Mouse (Mus musculus) forebrain, embryonic 14.5 days (tissue): ENCODE results near the gene Zfp740. TPM values are rescaled to one million over a fixed set of nuclear protein-coding genes. Genes with fewer than 3 reads are reported as not detected.

ENCODE experiments used
- ATAC-seq: fragments of 200-750 bp; cut with Nextera tagmentation; 2 replicates; pipeline ENCODE4 v1.8.0; 2017; ENCODE audit warnings: mild to moderate bottlenecking, moderate library complexity
- DNase-seq: peaks from one replicate; pipeline ENCODE4 v3.0.0-alpha.2; 2015; ENCODE audit warnings: low spot score
- H3K27ac ChIP-seq: fragments of 300-500 bp; sonication (generic); 2 replicates; pipeline ENCODE4 v1.5.1; 2014; ENCODE audit warnings: low read depth, mild to moderate bottlenecking, control low read depth, low read length, moderate library complexity
- H3K27me3 ChIP-seq: fragments of 300-500 bp; sonication (generic); replicated peaks from 2 replicates; pipeline ENCODE4 v1.6.1; 2014; ENCODE audit warnings: low read length, control low read depth, mixed read lengths; ENCODE audit not compliant: control insufficient read depth, insufficient read depth
- H3K36me3 ChIP-seq: fragments of 300-500 bp; sonication (generic); 2 replicates; pipeline ENCODE4 v1.6.1; 2014; ENCODE audit warnings: low read length, control low read depth; ENCODE audit not compliant: control insufficient read depth, insufficient read depth
- H3K4me1 ChIP-seq: fragments of 300-500 bp; sonication (generic); 2 replicates; pipeline ENCODE4 v1.6.1; 2014; ENCODE audit warnings: antibody characterized with exemption, low read length, control low read depth; ENCODE audit not compliant: control insufficient read depth, insufficient read depth
- H3K4me2 ChIP-seq: fragments of 300-500 bp; sonication (generic); 2 replicates; pipeline ENCODE4 v1.6.1; 2014; ENCODE audit warnings: mild to moderate bottlenecking, control low read depth, low read length
- H3K4me3 ChIP-seq: fragments of 300-500 bp; sonication (generic); 2 replicates; pipeline ENCODE4 v1.5.1; 2014; ENCODE audit warnings: low read depth, low read length, control low read depth
- H3K9ac ChIP-seq: fragments of 300-500 bp; sonication (generic); 2 replicates; pipeline ENCODE4 v1.6.1; 2014; ENCODE audit warnings: mild to moderate bottlenecking, low read length, control low read depth, moderate library complexity
- H3K9me3 ChIP-seq: fragments of 300-500 bp; sonication (generic); replicated peaks from 2 replicates; pipeline ENCODE4 v1.6.1; 2016; ENCODE audit warnings: low read length, control low read depth, mixed read lengths; ENCODE audit not compliant: control insufficient read depth
- WGBS: fragments of 180-500 bp; shearing (Covaris S2); extraction: QIAGEN DNeasy Blood & Tissue Kit; methylation state at CpG from one replicate; pipeline ENCODE4 v1.1.7; 2014; 5-methylcytosine and 5-hydroxymethylcytosine counted together
- polyA plus RNA-seq: library from polyadenylated mRNA; unstranded; fragments of >200 nt; fragmentation: Nextera tagmentation; extraction: Ambion mirVana; gene quantifications from 2 replicates; pipeline ENCODE4 v1.2.1, GENCODE M21; 2014

The Zfp740 gene
- polyA plus RNA-seq, 1 experiment from 2014 or later, result 52.1 TPM

GRCm38 (mm10) chr15:102188096-102188495 is 15.0 kb upstream of the Zfp740 start:
- Histone ChIP-seq H3K4me1 (no peaks in the 10 kb centered on the region), H3K4me2 (no peak overlapping the region), H3K9ac (no peak overlapping the region), H3K36me3 (peaks cover 11% of the 10 kb centered on the region), H3K27me3 (no peaks in the 10 kb centered on the region), H3K4me3 (no peak overlapping the region), H3K27ac (no peak overlapping the region), H3K9me3 (no peaks in the 10 kb centered on the region)
- DNase-seq, result no peak
- WGBS, result 90% methylated on average over 10 of the region's 10 CpGs
- no peak for ATAC-seq

DNA sequence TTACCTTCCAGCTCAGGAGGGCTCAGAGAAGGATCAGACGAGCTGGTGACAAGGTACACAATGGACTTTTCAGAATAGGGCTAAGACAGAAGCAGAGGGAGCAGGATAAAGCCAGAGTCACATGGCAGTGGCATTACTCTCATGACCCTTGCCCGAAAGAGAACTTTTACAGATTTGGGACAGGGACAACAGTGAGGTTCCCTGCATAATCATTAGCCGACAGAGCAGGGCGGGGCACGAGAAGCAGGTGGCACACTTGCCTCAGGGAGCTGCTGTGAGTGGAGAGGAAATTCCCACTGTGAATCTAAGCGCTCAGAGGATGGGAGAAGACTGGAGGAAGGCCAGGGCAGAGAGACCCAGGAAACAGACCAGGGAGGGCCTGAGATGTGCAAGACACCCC is 14.2 kb upstream of the Zfp740 start:
- no peak for ATAC-seq
- H3K4me1 ChIP-seq, result no peaks in the 10 kb centered on the region
- no peak overlapping the region for H3K4me2 ChIP-seq
- no peak for DNase-seq
- H3K27me3 ChIP-seq, result no peaks in the 10 kb centered on the region
- H3K27ac ChIP-seq, result no peak overlapping the region
- 62% methylated on average over 6 of the region's 6 CpGs for WGBS
- H3K4me3 ChIP-seq, result no peak overlapping the region
- H3K9ac ChIP-seq, result no peak overlapping the region
- no peaks in the 10 kb centered on the region for H3K9me3 ChIP-seq
- H3K36me3 ChIP-seq, result peaks cover 11% of the 10 kb centered on the region

DNA sequence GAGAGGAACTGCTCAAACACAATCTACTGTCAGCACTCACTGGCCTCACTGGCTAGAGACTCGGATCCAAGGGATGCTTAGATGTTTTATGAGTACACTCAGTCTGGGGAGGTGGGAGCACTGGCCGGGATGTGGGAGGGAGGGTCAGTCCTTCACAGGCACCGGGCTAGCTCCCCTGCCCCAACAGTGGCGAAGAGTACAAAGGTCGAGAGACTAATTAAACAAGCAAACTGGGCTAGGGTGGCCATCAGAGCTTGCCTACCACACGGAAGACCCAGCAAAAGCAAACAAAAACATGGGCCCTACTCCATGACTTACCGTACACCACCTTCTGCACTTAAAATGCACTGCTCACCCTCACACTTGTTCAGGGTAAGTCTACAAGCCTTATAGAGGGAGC is 11.3 kb upstream of the Zfp740 start:
- DNase-seq (no peak), ATAC-seq (no peak)
- WGBS, result 82% methylated on average over 7 of the region's 7 CpGs

GRCm38 (mm10) chr15:102192271-102192812 is 10.7 kb upstream of the Zfp740 start:
- Histone ChIP-seq H3K4me2 (no peak overlapping the region), H3K9me3 (no peaks in the 10 kb centered on the region), H3K36me3 (no peaks in the 10 kb centered on the region), H3K4me3 (no peak overlapping the region), H3K27me3 (no peaks in the 10 kb centered on the region), H3K9ac (no peak overlapping the region), H3K27ac (no peak overlapping the region), H3K4me1 (no peaks in the 10 kb centered on the region)
- DNase-seq, result no peak
- ATAC-seq, result no peak
- WGBS, result 89% methylated on average over 7 of the region's 7 CpGs

More for the DNA sequence above, 11.3 kb upstream of the Zfp740 start:
- no peak overlapping the region for H3K4me2 ChIP-seq
- no peaks in the 10 kb centered on the region for H3K27me3 ChIP-seq
- H3K4me3 ChIP-seq, result no peak overlapping the region
- H3K9me3 ChIP-seq, result no peaks in the 10 kb centered on the region
- H3K9ac ChIP-seq, result no peak overlapping the region
- peaks cover 5% of the 10 kb centered on the region for H3K36me3 ChIP-seq
- H3K27ac ChIP-seq, result no peak overlapping the region
- no peaks in the 10 kb centered on the region for H3K4me1 ChIP-seq

DNA sequence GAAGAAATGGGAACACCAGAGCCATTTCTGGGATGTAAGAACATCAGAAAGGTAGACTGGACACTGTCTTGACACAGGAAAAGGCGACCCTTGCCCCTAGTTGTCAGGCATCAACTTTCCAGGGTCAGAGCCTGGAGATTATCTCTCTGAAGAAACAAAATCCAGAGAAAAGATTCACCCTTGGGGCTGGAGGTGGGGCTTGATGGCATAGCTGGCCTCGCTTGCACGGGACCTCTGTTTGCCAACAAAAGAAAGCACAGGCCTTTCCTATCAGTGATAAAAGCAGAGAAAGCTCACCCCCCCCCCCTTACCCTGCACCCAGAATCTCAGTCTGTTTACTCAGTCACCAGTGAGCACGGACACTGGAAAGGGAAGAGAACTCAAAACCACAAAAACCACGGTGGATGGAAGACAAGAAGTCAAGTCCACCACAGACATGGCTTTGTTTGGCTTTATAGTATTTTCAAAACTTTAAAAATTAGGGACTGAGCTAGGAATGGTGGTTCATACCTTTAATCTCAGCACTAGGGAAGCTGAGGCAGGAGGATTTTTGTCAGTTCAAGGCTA is 10.1 kb upstream of the Zfp740 start:
- Histone ChIP-seq H3K27me3 (no peaks in the 10 kb centered on the region), H3K9ac (no peak overlapping the region), H3K4me3 (no peak overlapping the region), H3K36me3 (no peaks in the 10 kb centered on the region), H3K4me1 (no peaks in the 10 kb centered on the region), H3K27ac (no peak overlapping the region), H3K4me2 (no peak overlapping the region), H3K9me3 (no peaks in the 10 kb centered on the region)
- no peak for ATAC-seq
- DNase-seq, result no peak
- WGBS, result 79% methylated on average over 5 of the region's 5 CpGs

GRCm38 (mm10) chr15:102193652-102194051 is 9.4 kb upstream of the Zfp740 start:
- no peak for DNase-seq
- H3K4me2 ChIP-seq, result no peak overlapping the region
- WGBS, result 84% methylated on average over 4 of the region's 4 CpGs
- no peaks in the 10 kb centered on the region for H3K9me3 ChIP-seq
- H3K9ac ChIP-seq, result no peak overlapping the region
- no peak overlapping the region for H3K4me3 ChIP-seq
- no peak for ATAC-seq
- H3K27me3 ChIP-seq, result no peaks in the 10 kb centered on the region
- no peaks in the 10 kb centered on the region for H3K4me1 ChIP-seq
- H3K27ac ChIP-seq, result no peak overlapping the region
- H3K36me3 ChIP-seq, result no peaks in the 10 kb centered on the region

DNA sequence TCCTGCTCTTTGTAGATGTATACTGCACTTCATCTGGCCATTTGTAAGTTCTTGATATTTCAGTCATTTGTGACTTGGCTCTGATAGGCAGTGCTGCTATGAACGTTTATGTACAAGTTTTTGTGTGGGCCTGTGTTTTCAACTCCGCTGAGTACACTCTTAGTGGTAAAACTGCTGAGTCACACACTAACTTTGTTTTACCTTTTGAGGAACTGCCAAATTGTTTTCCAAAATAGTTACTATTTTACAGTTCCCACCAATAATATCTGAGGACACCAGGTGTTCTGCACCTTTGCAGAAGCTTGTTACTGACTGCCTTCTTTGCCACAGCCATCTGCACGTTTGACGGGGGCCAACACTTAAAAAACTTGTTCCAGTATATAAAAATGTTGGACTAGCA is 8.6 kb upstream of the Zfp740 start:
- no peaks in the 10 kb centered on the region for H3K9me3 ChIP-seq
- WGBS, result 89% methylated on average over 4 of the region's 4 CpGs
- no peaks in the 10 kb centered on the region for H3K36me3 ChIP-seq
- no peaks in the 10 kb centered on the region for H3K4me1 ChIP-seq
- H3K4me2 ChIP-seq, result no peak overlapping the region
- H3K9ac ChIP-seq, result no peak overlapping the region
- H3K27me3 ChIP-seq, result no peaks in the 10 kb centered on the region
- H3K27ac ChIP-seq, result no peak overlapping the region
- no peak for ATAC-seq
- DNase-seq, result no peak
- no peak overlapping the region for H3K4me3 ChIP-seq

DNA sequence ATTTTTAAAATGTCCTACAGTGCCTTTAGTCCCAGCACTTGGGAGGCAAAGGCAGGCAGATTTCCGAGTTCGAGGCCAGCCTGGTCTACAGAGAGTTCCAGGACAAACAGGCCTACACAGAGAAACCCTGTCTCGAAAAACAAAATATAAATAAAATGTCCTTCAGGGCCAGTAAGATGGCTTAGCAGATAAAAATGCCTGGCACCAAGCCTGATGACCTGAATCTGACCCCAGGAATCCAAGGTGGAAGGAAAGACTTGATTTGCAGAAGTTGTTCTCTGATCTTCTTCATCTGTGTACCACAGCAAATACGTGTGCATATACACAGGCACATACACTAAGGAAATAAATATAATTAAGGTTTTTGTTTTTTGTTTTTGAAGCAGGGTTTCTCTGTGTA is 7.7 kb upstream of the Zfp740 start:
- Histone ChIP-seq H3K4me2 (no peak overlapping the region), H3K9me3 (no peaks in the 10 kb centered on the region), H3K9ac (no peak overlapping the region), H3K4me3 (no peak overlapping the region), H3K27me3 (no peaks in the 10 kb centered on the region), H3K27ac (no peak overlapping the region), H3K4me1 (no peaks in the 10 kb centered on the region), H3K36me3 (no peaks in the 10 kb centered on the region)
- ATAC-seq (no peak), DNase-seq (no peak)
- 88% methylated on average over 4 of the region's 4 CpGs for WGBS

GRCm38 (mm10) chr15:102198841-102199240 is 4.2 kb upstream of the Zfp740 start:
- no peak overlapping the region for H3K4me3 ChIP-seq
- no peaks in the 10 kb centered on the region for H3K36me3 ChIP-seq
- no peak for ATAC-seq
- peaks cover 4% of the 10 kb centered on the region for H3K4me1 ChIP-seq
- 85% methylated on average over 4 of the region's 4 CpGs for WGBS
- DNase-seq, result no peak
- no peak overlapping the region for H3K9ac ChIP-seq
- H3K9me3 ChIP-seq, result no peaks in the 10 kb centered on the region
- H3K27me3 ChIP-seq, result no peaks in the 10 kb centered on the region
- H3K4me2 ChIP-seq, result no peak overlapping the region
- no peak overlapping the region for H3K27ac ChIP-seq
